Mouse (Mus musculus) heart, embryonic 16.5 days (tissue): ENCODE measurements at regions not wholly inside any gene's neighbourhood (a gene's known extent, or its start where the extent isn't known, plus 50 kb on each side); places are given as distances from the start of the nearest gene placed in this dataset.
A peak's percentile ranks its signal among the peaks of the same experiment; 100 is the strongest.

Experiments
- ATAC-seq: fragments of 200-750 bp; cut with Nextera tagmentation; replicated peaks from 2 replicates; pipeline ENCODE4 v1.8.0; 2017; ENCODE audit warnings: moderate number of reproducible peaks; ENCODE audit not compliant: insufficient read depth, low FRiP score; ENCODE audit errors: extremely low read depth
- H3K27ac ChIP-seq: fragments of 300-500 bp; sonication (generic); 2 replicates; pipeline ENCODE4 v1.5.1; 2014; ENCODE audit warnings: mild to moderate bottlenecking, low read length, control low read depth, moderate library complexity
- H3K27me3 ChIP-seq: fragments of 300-500 bp; sonication (generic); 2 replicates; pipeline ENCODE4 v1.6.1; 2014; ENCODE audit warnings: low read length, mixed read lengths; ENCODE audit not compliant: control insufficient read depth, insufficient read depth
- H3K36me3 ChIP-seq: fragments of 300-500 bp; sonication (generic); 2 replicates; pipeline ENCODE4 v1.6.1; 2014; ENCODE audit not compliant: control insufficient read depth, insufficient read depth
- H3K4me1 ChIP-seq: fragments of 300-500 bp; sonication (generic); 2 replicates; pipeline ENCODE4 v1.6.1; 2014; ENCODE audit warnings: low read length, mixed read lengths; ENCODE audit not compliant: control insufficient read depth, insufficient read depth
- H3K4me2 ChIP-seq: fragments of 300-500 bp; sonication (generic); 2 replicates; pipeline ENCODE4 v1.6.1; 2014; ENCODE audit warnings: low read depth, mild to moderate bottlenecking, control low read depth, low read length
- H3K4me3 ChIP-seq: fragments of 300-500 bp; sonication (generic); 2 replicates; pipeline ENCODE4 v1.5.1; 2014; ENCODE audit warnings: mild to moderate bottlenecking, control low read depth, low read length
- H3K9ac ChIP-seq: fragments of 300-500 bp; sonication (generic); 2 replicates; pipeline ENCODE4 v1.6.1; 2014; ENCODE audit warnings: low read length, control low read depth
- H3K9me3 ChIP-seq: fragments of 300-500 bp; sonication (generic); replicated peaks from 2 replicates; pipeline ENCODE4 v1.6.1; 2016; ENCODE audit warnings: low read length; ENCODE audit not compliant: control insufficient read depth
- WGBS: fragments of 180-500 bp; shearing (Covaris S2); extraction: QIAGEN DNeasy Blood & Tissue Kit; methylation state at CpG from one replicate; pipeline ENCODE4 v1.1.7; 2014; 5-methylcytosine and 5-hydroxymethylcytosine counted together

DNA sequence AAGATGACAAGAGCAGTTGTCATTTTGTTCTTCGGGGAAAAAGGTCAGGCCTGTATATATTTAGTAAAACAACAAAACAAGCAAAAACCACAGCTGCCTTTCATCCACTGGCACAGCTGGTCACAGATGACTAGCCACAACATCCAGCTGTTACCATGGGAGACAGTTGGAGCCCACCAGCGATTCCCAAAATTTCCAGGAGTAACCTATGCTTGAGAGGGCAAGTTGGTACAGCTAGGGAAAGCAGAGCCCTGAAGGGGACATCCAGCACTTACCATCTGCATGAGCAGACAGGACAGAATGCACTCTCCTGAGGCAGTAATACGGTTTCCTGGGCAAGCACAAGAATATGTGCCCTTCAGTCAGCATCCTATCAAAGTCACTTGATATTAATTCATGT lies 62.9 kb upstream of the Nap1l1 start:
- no peaks in the 10 kb centered on the region for H3K36me3 ChIP-seq
- H3K9me3 ChIP-seq = no peaks in the 10 kb centered on the region
- H3K9ac ChIP-seq = no peak overlapping the region
- no peaks in the 10 kb centered on the region; the same call in 1 of the 2 replicates for H3K4me1 ChIP-seq
- 79% methylated on average over 3 of the region's 3 CpGs for WGBS
- no peak overlapping the region for H3K4me3 ChIP-seq
- no peak for ATAC-seq
- H3K27ac ChIP-seq = no peak overlapping the region
- no peak overlapping the region for H3K4me2 ChIP-seq
- H3K27me3 ChIP-seq = no peaks in the 10 kb centered on the region

DNA sequence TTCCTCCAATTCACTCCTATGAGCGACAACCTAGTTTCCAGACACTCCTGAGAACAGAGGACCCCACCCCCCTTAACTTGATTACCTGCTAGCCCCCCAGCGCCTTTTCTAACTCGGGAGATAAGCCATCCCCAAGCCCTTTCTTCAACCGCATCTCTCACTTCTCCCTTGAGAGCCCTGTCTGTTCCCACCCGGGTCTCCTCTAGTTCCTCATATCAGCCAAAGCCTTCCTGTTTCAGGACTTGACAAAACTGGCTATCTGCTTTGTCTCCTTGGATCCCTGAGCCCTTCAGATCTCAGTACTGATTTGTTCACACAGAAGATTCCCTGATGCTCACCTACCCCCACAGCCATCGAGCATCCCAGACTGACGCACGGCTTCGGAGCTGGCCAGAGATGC lies 61.5 kb upstream of the Nap1l1 start:
- no peaks in the 10 kb centered on the region for H3K27me3 ChIP-seq
- H3K27ac ChIP-seq = no peak overlapping the region
- H3K9me3 ChIP-seq = no peaks in the 10 kb centered on the region
- 68% methylated on average over 9 of the region's 9 CpGs for WGBS
- H3K4me3 ChIP-seq = no peak overlapping the region
- no peaks in the 10 kb centered on the region for H3K36me3 ChIP-seq
- H3K9ac ChIP-seq = no peak overlapping the region
- ATAC-seq = no peak
- no peak overlapping the region for H3K4me2 ChIP-seq
- H3K4me1 ChIP-seq = no peaks in the 10 kb centered on the region; the same call in 1 of the 2 replicates

DNA sequence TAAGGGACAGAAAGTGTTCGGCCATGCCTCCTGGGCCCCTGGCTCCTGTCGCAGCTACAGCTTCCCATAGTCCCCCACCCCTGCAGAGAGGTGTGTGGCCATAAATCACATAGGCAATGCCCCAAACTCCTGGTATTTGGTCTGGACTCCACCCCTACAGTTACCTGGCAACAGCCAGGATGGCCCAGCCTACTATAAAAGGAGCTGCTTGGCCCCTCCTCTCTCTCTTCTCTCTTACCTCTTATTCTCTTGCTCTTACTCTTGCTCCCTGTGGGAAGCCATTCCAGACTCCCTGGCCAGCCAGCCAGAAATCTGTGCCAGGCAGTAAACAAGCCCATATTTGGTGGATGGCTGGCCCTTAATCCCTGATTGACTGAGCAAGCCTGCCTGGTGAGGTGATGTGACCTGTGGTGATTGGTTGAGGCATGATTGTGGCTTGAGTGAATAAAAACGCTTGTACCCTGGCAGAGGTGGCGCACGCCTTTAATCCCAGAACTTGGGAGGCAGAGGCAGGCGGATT lies 56.4 kb upstream of the Nap1l1 start:
- WGBS = 82% methylated on average over 6 of the region's 6 CpGs
- no peak overlapping the region for H3K9ac ChIP-seq
- H3K4me3 ChIP-seq = no peak overlapping the region
- H3K4me1 ChIP-seq = peaks cover 10% of the 10 kb centered on the region
- H3K36me3 ChIP-seq = no peaks in the 10 kb centered on the region
- no peak overlapping the region for H3K4me2 ChIP-seq
- no peak for ATAC-seq
- no peaks in the 10 kb centered on the region for H3K27me3 ChIP-seq
- no peak overlapping the region for H3K27ac ChIP-seq
- no peaks in the 10 kb centered on the region for H3K9me3 ChIP-seq

DNA sequence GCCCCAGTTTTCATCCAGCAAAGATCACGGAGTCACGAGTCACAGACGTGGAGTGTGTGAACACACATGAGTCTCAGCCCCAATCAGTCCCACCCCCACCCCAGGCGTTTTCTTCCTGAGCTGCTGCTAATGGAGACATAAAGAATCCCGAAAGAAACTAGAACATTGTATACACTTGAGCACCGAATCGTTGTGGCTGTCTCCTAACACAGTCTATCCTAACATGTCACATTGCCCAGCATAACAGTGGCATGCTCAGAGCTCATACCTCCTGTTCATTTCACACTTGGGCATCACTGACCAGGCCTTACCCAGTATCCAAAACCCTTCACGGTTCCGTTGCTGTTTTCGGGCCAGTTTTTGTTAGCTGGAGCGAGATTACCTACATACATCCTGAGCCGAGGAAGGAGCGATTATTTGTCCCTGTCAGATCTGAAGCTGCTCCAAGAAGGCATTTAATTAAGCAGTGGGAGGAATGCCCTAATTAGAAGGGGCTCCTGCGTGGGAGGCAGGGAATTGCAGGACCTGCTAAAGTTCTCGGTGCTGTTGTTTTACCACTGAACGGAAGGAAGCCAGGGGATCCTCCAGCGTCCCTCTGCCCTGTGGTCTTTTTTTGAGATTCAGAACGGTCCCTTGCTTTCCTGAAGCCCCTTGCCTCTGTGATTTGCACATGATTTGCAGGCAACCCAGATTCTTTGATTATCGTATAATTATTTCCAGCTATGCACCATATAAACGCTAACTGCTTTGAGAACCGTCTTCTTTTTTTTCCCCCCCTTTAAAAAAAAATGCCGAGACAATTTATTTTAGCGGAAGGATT lies 53.4 kb upstream of the Nap1l1 start:
- no peaks in the 10 kb centered on the region for H3K36me3 ChIP-seq

DNA sequence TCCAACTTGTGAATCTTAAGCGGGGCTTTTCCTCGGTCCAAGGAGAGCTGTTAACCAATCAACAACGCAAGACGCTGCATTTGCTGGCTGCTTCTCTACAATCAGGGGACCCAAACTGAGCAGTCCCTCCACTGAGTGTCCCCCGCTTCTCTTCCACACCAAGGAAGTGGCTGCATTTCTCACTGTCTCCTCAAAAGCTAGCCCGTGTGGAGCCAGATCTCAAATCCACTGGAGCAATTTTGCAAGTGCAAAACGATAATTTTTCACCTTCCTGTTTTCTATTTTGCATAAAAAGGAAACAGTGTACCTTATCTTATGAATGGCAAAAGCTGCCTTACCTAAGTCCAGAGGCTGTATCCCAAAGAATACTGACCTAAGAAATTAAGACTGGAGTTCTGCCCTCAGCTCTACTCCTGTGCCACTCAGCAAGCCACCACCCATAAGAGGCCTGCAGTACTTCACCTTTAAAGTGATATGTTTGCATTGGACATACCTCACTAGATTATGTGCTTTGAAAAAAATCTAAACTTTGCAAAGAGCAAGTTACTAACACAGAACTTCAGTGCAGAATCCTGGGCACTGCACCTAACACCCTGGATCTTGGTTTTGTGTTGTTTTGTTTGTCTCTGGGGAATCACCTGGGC lies 52.7 kb upstream of the Nap1l1 start:
- H3K4me1 ChIP-seq = peaks cover 15% of the 10 kb centered on the region
- no peaks in the 10 kb centered on the region for H3K27me3 ChIP-seq
- peak overlapping the region; percentile 33; the same call in 1 of the 2 replicates for H3K9ac ChIP-seq
- WGBS = 17% methylated on average over 7 of the region's 7 CpGs
- peak overlapping the region; percentile 60 for H3K4me2 ChIP-seq
- no peak overlapping the region for H3K27ac ChIP-seq
- no peak for ATAC-seq
- no peaks in the 10 kb centered on the region for H3K9me3 ChIP-seq
- no peaks in the 10 kb centered on the region for H3K36me3 ChIP-seq
- H3K4me3 ChIP-seq = peak overlapping the region; percentile 23

More for the DNA sequence above, 53.4 kb upstream of the Nap1l1 start:
- no peak overlapping the region for H3K27ac ChIP-seq
- no peak for ATAC-seq
- H3K4me2 ChIP-seq = peak overlapping the region; percentile 60
- no peaks in the 10 kb centered on the region for H3K9me3 ChIP-seq
- WGBS = 27% methylated on average over 23 of the region's 23 CpGs
- H3K4me1 ChIP-seq = peaks cover 15% of the 10 kb centered on the region
- no peaks in the 10 kb centered on the region for H3K27me3 ChIP-seq
- H3K4me3 ChIP-seq = peak overlapping the region; percentile 23
- peak overlapping the region; percentile 55 for H3K9ac ChIP-seq

DNA sequence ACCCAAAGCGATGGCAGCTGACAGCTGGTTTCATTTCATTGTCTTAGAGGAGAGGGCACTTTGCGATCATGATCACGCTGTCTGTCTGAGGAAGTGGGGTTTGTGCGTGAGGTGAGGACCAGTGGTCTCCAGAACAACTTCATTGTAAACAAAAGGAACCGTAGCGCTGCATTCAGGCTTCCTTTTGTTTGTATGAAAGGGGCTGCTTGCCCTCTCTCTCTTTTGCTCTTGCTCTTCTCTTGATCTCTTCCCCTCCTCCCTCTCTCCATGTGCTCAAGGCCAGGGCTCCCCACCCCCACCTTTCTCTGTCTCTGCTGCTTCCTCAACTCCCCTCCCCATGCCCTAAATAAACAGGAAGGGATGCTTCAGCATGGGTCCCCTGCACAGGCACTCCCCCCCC lies 51.0 kb upstream of the Nap1l1 start:
- Histone ChIP-seq H3K9me3 (no peaks in the 10 kb centered on the region), H3K27ac (no peak overlapping the region), H3K4me1 (peaks cover 15% of the 10 kb centered on the region), H3K27me3 (no peaks in the 10 kb centered on the region), H3K4me3 (peak overlapping the region; percentile 13), H3K36me3 (no peaks in the 10 kb centered on the region), H3K4me2 (peak overlapping the region; percentile 64), H3K9ac (peak overlapping the region; percentile 14; the same call in 1 of the 2 replicates)
- no peak for ATAC-seq
- WGBS = 23% methylated on average over 6 of the region's 6 CpGs

DNA sequence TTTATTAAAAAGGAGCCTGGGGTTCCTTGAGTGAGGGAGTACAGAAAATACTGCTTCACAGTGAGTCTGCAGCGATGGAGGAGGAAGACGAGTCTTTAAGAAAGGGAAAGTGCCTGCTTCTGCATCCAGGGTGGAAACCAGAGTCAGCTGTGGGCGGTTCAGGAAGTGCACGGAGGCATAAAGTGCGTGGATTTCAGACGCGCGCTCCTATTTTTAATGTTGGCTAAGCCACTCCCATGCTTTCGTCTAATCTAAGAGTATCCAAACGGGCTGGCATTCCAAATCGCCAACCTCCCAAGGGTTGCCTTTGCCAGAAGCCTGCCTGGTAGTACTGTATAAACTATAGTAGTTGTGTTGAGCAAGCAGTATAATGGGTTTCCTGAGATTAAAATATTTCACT lies 50.4 kb upstream of the Nap1l1 start:
- H3K4me3 ChIP-seq = peak overlapping the region; percentile 46

More for the DNA sequence above, 50.4 kb upstream of the Nap1l1 start:
- peak; percentile 47; the same call in 1 of the 2 replicates for ATAC-seq
- Histone ChIP-seq H3K9ac (0 out of 2 replicates have a peak overlapping the region, but pooled peaks have one; percentile 24), H3K4me2 (peak overlapping the region; percentile 64), H3K27me3 (no peaks in the 10 kb centered on the region), H3K9me3 (no peaks in the 10 kb centered on the region), H3K4me1 (peaks cover 15% of the 10 kb centered on the region), H3K36me3 (no peaks in the 10 kb centered on the region), H3K27ac (0 out of 2 replicates have a peak overlapping the region, but pooled peaks have one; percentile 24)
- 15% methylated on average over 11 of the region's 11 CpGs for WGBS
